Mouse (Mus musculus): ENCODE measurements at regions not wholly inside any gene's neighbourhood (a gene's known extent, or its start where the extent isn't known, plus 50 kb on each side); places are given as distances from the start of the nearest gene placed in this dataset.

DNA sequence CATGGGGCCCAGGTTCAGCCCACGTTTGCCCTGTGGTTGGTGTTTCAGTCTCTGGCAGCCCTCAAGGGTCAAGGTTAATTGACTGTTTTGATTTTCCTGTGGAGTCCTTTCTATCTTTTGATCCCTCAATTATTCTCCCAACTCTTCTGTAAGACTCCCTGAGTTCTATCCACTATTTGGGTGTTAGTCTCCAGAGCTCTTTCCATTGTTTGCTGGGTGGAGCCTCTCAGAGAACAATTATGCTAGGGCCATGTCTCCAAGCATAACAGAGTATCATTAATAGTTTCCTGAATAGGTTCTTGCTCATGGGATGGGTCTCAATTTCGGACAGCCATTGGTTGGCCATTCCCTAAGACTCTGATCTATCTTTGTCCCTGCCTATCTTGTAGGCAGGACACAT is 685.7 kb downstream of the Nxph1 start:
- TF ChIP-seq CTCF (conservative IDR thresholded peaks at IDR 0.05; ENCODE audit: low read length), result no peak
- TF ChIP-seq NANOG (IDR thresholded peaks at IDR 0.05; ENCODE audit: borderline replicate concordance, low read length), result peak; percentile 87; the same call in 1 of the 2 replicates
- no peak for TF ChIP-seq POU5F1 (IDR thresholded peaks at IDR 0.05; ENCODE audit: borderline replicate concordance, low read length)
